Mouse (Mus musculus) kidney, adult 2 months (tissue): ENCODE results near the gene Olig2. TPM values are rescaled to one million over a fixed set of nuclear protein-coding genes. Genes with fewer than 3 reads are reported as not detected.

Experiments used
- DNase-seq: peaks from one replicate; pipeline ENCODE4 v3.0.0; 2021
- H3K27ac ChIP-seq: fragments of 200-500 bp; 2 replicates; pipeline ENCODE4 v1.5.1; 2012; ENCODE audit warnings: low read depth, low read length, control low read depth, inconsistent platforms; ENCODE audit not compliant: insufficient read depth
- H3K27me3 ChIP-seq: fragments of 200-500 bp; replicated peaks from 2 replicates; pipeline ENCODE4 v1.6.1; 2012; ENCODE audit warnings: mild to moderate bottlenecking, moderate library complexity, low read length, inconsistent platforms; ENCODE audit not compliant: control insufficient read depth, insufficient read depth
- H3K36me3 ChIP-seq: fragments of 200-500 bp; 2 replicates; pipeline ENCODE4 v1.6.1; 2012; ENCODE audit warnings: mild to moderate bottlenecking, moderate library complexity, low read length, inconsistent platforms; ENCODE audit not compliant: control insufficient read depth, insufficient read depth
- H3K4me1 ChIP-seq: fragments of 200-500 bp; 2 replicates; pipeline ENCODE4 v1.6.1; 2011; ENCODE audit warnings: low read length; ENCODE audit not compliant: control insufficient read depth, insufficient read depth
- H3K4me3 ChIP-seq: fragments of 200-500 bp; 2 replicates; pipeline ENCODE4 v1.5.1; 2011; ENCODE audit warnings: mild to moderate bottlenecking, low read depth, low read length, control low read depth; ENCODE audit not compliant: insufficient read depth
- CTCF ChIP-seq: fragments of 200-500 bp; conservative IDR thresholded peaks from 2 replicates; pipeline ENCODE4 v1.5.1; 2011; ENCODE audit warnings: low read depth, mild to moderate bottlenecking, control low read depth, low read length, moderate library complexity, mixed read lengths; ENCODE audit not compliant: insufficient read depth, insufficient read length
- POLR2A ChIP-seq: fragments of 200-500 bp; IDR thresholded peaks from one replicate; pipeline ENCODE4 v1.6.1; 2011; ENCODE audit warnings: low read depth, low read length, control low read depth
- WGBS: fragments of 180-500 bp; shearing (Covaris S2); methylation state at CpG from one replicate; pipeline ENCODE4 v1.1.7; 2018; 5-methylcytosine and 5-hydroxymethylcytosine counted together
- polyA plus RNA-seq: library from polyadenylated mRNA; depleted of rRNA; stranded (reverse); fragments of >200 nt; gene quantifications from 2 replicates; pipeline ENCODE4 v1.2.3, GENCODE M21; 2012

The Olig2 gene
- polyA plus RNA-seq, 1 experiment = 0.03 TPM

DNA sequence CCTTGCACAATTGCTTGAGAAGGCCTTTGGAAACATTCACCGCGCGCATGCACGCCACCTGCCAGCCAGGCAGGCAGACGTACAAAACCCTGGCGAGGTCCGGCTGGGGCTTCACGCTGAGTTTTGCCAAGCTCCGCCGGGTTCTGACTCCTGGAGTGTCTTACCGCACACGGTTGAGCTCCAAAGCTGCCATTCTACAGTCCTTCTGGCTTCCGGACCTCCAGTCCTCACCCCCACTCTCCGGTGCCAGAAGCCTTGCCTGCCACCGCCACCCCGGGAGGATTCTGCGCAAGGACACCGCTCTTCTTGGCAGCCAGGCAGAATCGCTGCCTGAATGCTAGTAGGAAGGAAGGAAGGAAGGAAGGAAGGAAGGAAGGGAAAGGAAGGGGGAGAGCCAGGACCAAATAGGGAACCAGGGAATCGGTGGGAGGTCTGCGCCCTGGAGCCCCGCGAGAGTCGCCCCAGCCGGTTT is 3.0 kb upstream of the Olig2 start:
- Histone ChIP-seq H3K36me3 (no peaks in the 10 kb centered on the region), H3K27me3 (peaks cover 14% of the 10 kb centered on the region), H3K4me3 (no peak overlapping the region), H3K27ac (no peak overlapping the region), H3K4me1 (no peaks in the 10 kb centered on the region)
- TF ChIP-seq POLR2A (no peak), CTCF (no peak)
- 2% methylated on average over 25 of the region's 25 CpGs for WGBS
- no peak for DNase-seq

- WGBS = 3% methylated on average over 27 of the region's 27 CpGs
- Histone ChIP-seq H3K4me3 (no peak overlapping the region), H3K27me3 (peaks cover 16% of the 10 kb centered on the region)
Observed at GRCm38 (mm10) chr16:91222643-91223271, 2.5 kb upstream of the Olig2 start.

GRCm38 (mm10) chr16:91223327-91224067 is 1.8 kb upstream of the Olig2 start:
- TF ChIP-seq CTCF (no peak), POLR2A (no peak)
- no peak overlapping the region for H3K27ac ChIP-seq
- no peak overlapping the region for H3K4me3 ChIP-seq
- H3K4me1 ChIP-seq = no peaks in the 10 kb centered on the region
- WGBS = 6% methylated on average over 35 of the region's 35 CpGs
- H3K27me3 ChIP-seq = peaks cover 16% of the 10 kb centered on the region
- no peak for DNase-seq
- H3K36me3 ChIP-seq = no peaks in the 10 kb centered on the region

More at GRCm38 (mm10) chr16:91222643-91223271, 2.5 kb upstream of the Olig2 start:
- Histone ChIP-seq H3K4me1 (no peaks in the 10 kb centered on the region), H3K36me3 (no peaks in the 10 kb centered on the region), H3K27ac (no peak overlapping the region)
- TF ChIP-seq CTCF (no peak), POLR2A (no peak)
- DNase-seq = no peak

- peaks cover 16% of the 10 kb centered on the region for H3K27me3 ChIP-seq
- 8% methylated on average over 10 of the region's 10 CpGs for WGBS
Observed at GRCm38 (mm10) chr16:91224068-91224402, 1.2 kb upstream of the Olig2 start.

GRCm38 (mm10) chr16:91224481-91225232 is 600 bp upstream of the Olig2 start:
- peaks cover 16% of the 10 kb centered on the region for H3K27me3 ChIP-seq
- no peak overlapping the region for H3K27ac ChIP-seq
- H3K4me1 ChIP-seq = no peaks in the 10 kb centered on the region
- no peak overlapping the region for H3K4me3 ChIP-seq
- TF ChIP-seq POLR2A (no peak), CTCF (no peak; the same call in 1 of the 2 replicates)
- no peaks in the 10 kb centered on the region for H3K36me3 ChIP-seq
- no peak for DNase-seq
- 2% methylated on average over 26 of the region's 26 CpGs for WGBS

More at GRCm38 (mm10) chr16:91224068-91224402, 1.2 kb upstream of the Olig2 start:
- no peak for TF ChIP-seq CTCF
- TF ChIP-seq POLR2A = no peak
- DNase-seq = no peak
- no peaks in the 10 kb centered on the region for H3K4me1 ChIP-seq
- H3K36me3 ChIP-seq = no peaks in the 10 kb centered on the region
- no peak overlapping the region for H3K27ac ChIP-seq
- H3K4me3 ChIP-seq = no peak overlapping the region

DNA sequence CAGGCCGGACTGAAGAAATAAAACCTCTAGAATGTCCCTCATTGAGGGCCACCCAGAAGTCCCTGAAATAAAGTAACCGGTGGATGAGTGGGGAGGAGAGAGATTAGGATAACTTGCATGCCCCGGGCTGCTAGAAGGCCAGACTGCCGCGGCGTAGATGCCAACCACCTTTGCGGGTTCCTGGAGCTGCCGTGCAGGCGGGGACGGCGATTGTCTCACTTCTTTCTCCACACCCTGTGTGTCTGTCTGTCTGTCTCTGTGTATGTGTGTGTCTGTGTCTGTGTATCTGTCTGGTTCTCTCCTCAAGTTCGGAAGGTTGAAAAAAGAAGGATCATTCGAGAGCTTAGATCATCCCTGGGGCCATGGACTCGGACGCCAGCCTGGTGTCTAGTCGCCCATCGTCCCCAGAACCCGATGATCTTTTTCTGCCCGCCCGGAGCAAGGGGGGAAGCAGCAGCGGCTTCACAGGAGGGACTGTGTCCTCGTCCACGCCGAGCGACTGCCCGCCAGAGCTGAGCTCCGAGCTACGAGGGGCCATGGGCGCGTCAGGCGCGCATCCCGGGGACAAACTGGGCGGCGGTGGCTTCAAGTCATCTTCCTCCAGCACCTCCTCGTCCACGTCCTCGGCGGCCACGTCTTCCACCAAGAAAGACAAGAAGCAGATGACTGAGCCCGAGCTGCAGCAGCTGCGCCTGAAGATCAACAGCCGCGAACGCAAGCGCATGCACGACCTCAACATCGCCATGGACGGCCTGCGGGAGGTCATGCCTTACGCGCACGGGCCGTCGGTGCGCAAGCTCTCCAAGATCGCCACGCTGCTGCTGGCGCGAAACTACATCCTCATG is 1.0 kb downstream of the Olig2 start:
- DNase-seq = no peak
- H3K27ac ChIP-seq = no peak overlapping the region
- no peaks in the 10 kb centered on the region for H3K36me3 ChIP-seq
- WGBS = 3% methylated on average over 60 of the region's 60 CpGs
- no peak overlapping the region for H3K4me3 ChIP-seq
- peaks cover 13% of the 10 kb centered on the region for H3K27me3 ChIP-seq
- H3K4me1 ChIP-seq = no peaks in the 10 kb centered on the region
- no peak for TF ChIP-seq POLR2A
- no peak for TF ChIP-seq CTCF
